Mouse (Mus musculus) CH12.LX (cell line): Measurements from ENCODE around the gene Spns3. TPM values are rescaled to one million over a fixed set of nuclear protein-coding genes. Genes with fewer than 3 reads are reported as not detected.

Experiments used
- polyA plus RNA-seq: library from polyadenylated mRNA; unstranded; fragments of >175 nt; gene quantifications from 2 replicates; pipeline ENCODE4 v1.2.1, GENCODE M21; 2012; ENCODE audit warnings: low read depth; ENCODE audit not compliant: insufficient read length
- total RNA-seq, 2 experiments: library from RNA; depleted of rRNA; stranded (reverse); fragments of 300-350 nt in 1 of 2; fragments of >200 nt in 1 of 2; gene quantifications; 2 replicates each; pipeline ENCODE4 v1.2.3; 2012 to 2014

The Spns3 gene
- total and polyA plus RNA-seq, 3 experiments: 0.21 to 1.8 (median 1.0) TPM

Other genes starting within 250 kb of the Spns3 start
- gene Xaf1, start 248.9 kb downstream of the Spns3 start, total RNA-seq (2012; rRNA removed): 2.5 and 3.0 TPM in 2 replicates
- 2.8 and 4.1 TPM in 2 replicates for gene Xaf1, start 248.9 kb downstream of the Spns3 start, total RNA-seq (2014; rRNA removed)
- gene Xaf1, start 248.9 kb downstream of the Spns3 start, polyA plus RNA-seq: 9.6 TPM in 2 replicates
- not detected in 2 replicates for gene Fbxo39, start 236.1 kb downstream of the Spns3 start, total RNA-seq (2012; rRNA removed)
- gene Fbxo39, start 236.1 kb downstream of the Spns3 start, total RNA-seq (2014; rRNA removed): not detected in 2 replicates
- 0.13 TPM in 1 of 2 replicates, not detected in the other for gene Fbxo39, start 236.1 kb downstream of the Spns3 start, polyA plus RNA-seq
- gene Tekt1, start 188.1 kb downstream of the Spns3 start, total RNA-seq (2012; rRNA removed): 0.08 TPM in 1 of 2 replicates, not detected in the other
- gene Tekt1, start 188.1 kb downstream of the Spns3 start, total RNA-seq (2014; rRNA removed): not detected in 2 replicates
- gene Tekt1, start 188.1 kb downstream of the Spns3 start, polyA plus RNA-seq: not detected in 2 replicates
- gene Smtnl2, start 138.8 kb downstream of the Spns3 start, total RNA-seq (2012; rRNA removed): 0.25 and 0.47 TPM in 2 replicates
- 0.26 and 0.47 TPM in 2 replicates for gene Smtnl2, start 138.8 kb downstream of the Spns3 start, total RNA-seq (2014; rRNA removed)
- 0.10 TPM in 1 of 2 replicates, not detected in the other for gene Smtnl2, start 138.8 kb downstream of the Spns3 start, polyA plus RNA-seq
- gene Ggt6, start 115.0 kb downstream of the Spns3 start, total RNA-seq (2012; rRNA removed): 0.13 TPM in 2 replicates
- not detected in 2 replicates for gene Ggt6, start 115.0 kb downstream of the Spns3 start, total RNA-seq (2014; rRNA removed)
- 0.19 TPM in 1 of 2 replicates, not detected in the other for gene Ggt6, start 115.0 kb downstream of the Spns3 start, polyA plus RNA-seq
- gene Mybbp1a, start 109.2 kb downstream of the Spns3 start, total RNA-seq (2012; rRNA removed): 245 and 334 TPM in 2 replicates
- 115 and 174 TPM in 2 replicates for gene Mybbp1a, start 109.2 kb downstream of the Spns3 start, total RNA-seq (2014; rRNA removed)
- 729 and 816 TPM in 2 replicates for gene Mybbp1a, start 109.2 kb downstream of the Spns3 start, polyA plus RNA-seq
- 0.08 and 0.17 TPM in 2 replicates for gene Spns2, start 60.6 kb downstream of the Spns3 start, total RNA-seq (2012; rRNA removed)
- gene Spns2, start 60.6 kb downstream of the Spns3 start, total RNA-seq (2014; rRNA removed): 0.07 TPM in 1 of 2 replicates, not detected in the other
- gene Spns2, start 60.6 kb downstream of the Spns3 start, polyA plus RNA-seq: 0.10 and 0.14 TPM in 2 replicates
- gene Ube2g1, start 56.8 kb upstream of the Spns3 start, total RNA-seq (2012; rRNA removed): 34.3 and 34.5 TPM in 2 replicates
- gene Ube2g1, start 56.8 kb upstream of the Spns3 start, total RNA-seq (2014; rRNA removed): 74.4 and 78.3 TPM in 2 replicates
- gene Ube2g1, start 56.8 kb upstream of the Spns3 start, polyA plus RNA-seq: 52.8 and 73.8 TPM in 2 replicates
- 30.4 and 31.5 TPM in 2 replicates for gene Ankfy1, start 139.5 kb upstream of the Spns3 start, total RNA-seq (2012; rRNA removed)
- gene Ankfy1, start 139.5 kb upstream of the Spns3 start, total RNA-seq (2014; rRNA removed): 29.9 and 31.4 TPM in 2 replicates
- gene Ankfy1, start 139.5 kb upstream of the Spns3 start, polyA plus RNA-seq: 32.0 and 37.0 TPM in 2 replicates
- 3.9 and 4.6 TPM in 2 replicates for gene Cyb5d2, start 245.6 kb upstream of the Spns3 start, total RNA-seq (2012; rRNA removed)
- 3.2 and 3.9 TPM in 2 replicates for gene Cyb5d2, start 245.6 kb upstream of the Spns3 start, total RNA-seq (2014; rRNA removed)
- gene Cyb5d2, start 245.6 kb upstream of the Spns3 start, polyA plus RNA-seq: 2.4 and 2.8 TPM in 2 replicates
- 16.8 and 17.4 TPM in 2 replicates for gene Zzef1, start 245.7 kb upstream of the Spns3 start, total RNA-seq (2012; rRNA removed)
- gene Zzef1, start 245.7 kb upstream of the Spns3 start, total RNA-seq (2014; rRNA removed): 9.4 and 10.5 TPM in 2 replicates
- gene Zzef1, start 245.7 kb upstream of the Spns3 start, polyA plus RNA-seq: 17.1 and 20.8 TPM in 2 replicates